Mouse (Mus musculus) heart, adult 10 weeks (tissue): ENCODE measurements around the gene 1700123O20Rik. TPM values are rescaled to one million over a fixed set of nuclear protein-coding genes. Genes with fewer than 3 reads are reported as not detected.

Experiments used
- polyA plus RNA-seq: library from polyadenylated mRNA; stranded (reverse); fragments of 350-450 nt; fragmentation: Illumina TruSeq; extraction: RNeasy Lipid Tissue Mini Kit (QIAGEN cat#74804); gene quantifications from one replicate; pipeline ENCODE4 v1.2.3, GENCODE M21; 2014; ENCODE audit warnings: low read depth, low replicate concordance

Gene 1700123O20Rik
- 15.0 TPM for polyA plus RNA-seq

DNA sequence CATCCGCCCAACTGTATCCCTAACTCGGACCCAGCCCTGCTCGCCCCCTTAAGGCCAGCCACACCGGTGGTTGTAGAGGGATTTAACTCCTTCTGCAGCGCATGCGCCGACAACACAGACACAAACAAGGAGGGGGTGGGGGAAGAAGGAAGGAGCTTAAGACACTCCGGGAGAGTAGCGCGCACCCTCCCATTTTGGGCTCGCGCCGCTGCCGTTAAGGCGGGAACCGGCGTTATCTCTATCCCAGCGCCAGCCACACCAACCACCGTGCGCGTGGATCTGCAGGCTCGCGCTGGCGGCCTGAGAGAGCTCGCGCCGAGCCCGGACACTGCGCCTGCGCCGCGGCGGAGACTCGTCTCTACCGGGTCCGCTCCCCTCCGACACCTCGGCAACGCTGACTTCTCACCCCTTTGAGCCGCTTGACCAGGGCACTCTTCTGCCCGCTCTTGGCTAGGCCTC, at the start of gene 1700123O20Rik:
TSS of gene 1700123O20Rik (plus strand) at position 154 of the 459 bp plus-strand sequence.

DNA sequence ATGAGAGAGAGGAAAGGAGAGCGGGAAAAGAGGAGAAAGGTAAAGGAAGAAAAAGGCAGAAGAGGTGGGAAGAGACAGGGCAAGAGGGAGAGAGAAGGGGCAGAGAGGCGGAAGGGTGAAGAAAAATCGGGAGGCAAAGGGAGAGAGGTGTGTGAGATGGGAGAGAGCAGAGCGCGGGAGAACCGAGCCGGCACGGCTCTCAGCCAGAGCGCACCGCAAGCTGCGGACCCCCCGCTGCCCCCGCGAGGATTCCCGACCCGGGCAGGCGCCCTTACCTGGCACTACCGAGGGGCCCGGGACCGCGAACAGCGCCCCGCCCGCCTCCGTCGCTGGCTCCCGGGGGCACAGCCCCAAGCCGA, 45.1 kb upstream of the 1700123O20Rik start, which contains the start of gene Gm17606:
TSS of gene Gm17606 (plus strand) at position 7 of the 359 bp plus-strand sequence.

DNA sequence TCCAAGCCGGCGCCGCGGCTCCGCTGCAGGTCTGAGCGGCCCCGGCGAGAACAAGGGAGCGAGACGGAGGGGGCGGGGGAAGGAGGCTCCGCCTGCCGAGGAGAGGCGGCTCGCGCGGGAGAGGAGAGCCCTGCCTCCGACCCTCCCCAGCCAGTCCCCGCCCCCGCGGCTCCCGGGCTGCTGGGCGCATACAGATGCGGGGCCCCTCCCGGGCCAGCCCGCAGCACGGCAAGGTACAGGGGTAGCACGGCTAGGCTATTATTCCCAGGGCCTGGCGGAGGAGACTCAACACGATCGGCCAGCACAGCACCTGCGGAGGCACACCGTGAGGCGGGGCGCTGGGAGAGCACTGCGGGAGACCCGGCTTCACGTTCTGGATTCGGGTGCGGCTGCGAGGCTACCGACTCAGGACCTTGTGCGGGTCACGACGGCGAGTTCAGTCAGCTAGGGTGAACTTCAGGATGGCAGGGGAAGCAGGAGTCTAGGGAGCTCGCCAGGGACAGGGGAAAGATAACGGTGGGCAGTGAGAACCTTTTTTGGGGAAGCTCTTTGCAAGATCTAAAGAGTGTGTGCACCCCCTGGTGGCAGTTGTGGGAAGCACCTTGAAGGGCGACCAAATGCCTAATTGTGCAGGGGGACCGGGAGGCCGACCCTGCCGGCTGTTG, 44.6 kb upstream of the 1700123O20Rik start, which contains the start of gene Cdh24:
TSS of gene Cdh24 (minus strand) at position 60 of the 665 bp plus-strand sequence.

DNA sequence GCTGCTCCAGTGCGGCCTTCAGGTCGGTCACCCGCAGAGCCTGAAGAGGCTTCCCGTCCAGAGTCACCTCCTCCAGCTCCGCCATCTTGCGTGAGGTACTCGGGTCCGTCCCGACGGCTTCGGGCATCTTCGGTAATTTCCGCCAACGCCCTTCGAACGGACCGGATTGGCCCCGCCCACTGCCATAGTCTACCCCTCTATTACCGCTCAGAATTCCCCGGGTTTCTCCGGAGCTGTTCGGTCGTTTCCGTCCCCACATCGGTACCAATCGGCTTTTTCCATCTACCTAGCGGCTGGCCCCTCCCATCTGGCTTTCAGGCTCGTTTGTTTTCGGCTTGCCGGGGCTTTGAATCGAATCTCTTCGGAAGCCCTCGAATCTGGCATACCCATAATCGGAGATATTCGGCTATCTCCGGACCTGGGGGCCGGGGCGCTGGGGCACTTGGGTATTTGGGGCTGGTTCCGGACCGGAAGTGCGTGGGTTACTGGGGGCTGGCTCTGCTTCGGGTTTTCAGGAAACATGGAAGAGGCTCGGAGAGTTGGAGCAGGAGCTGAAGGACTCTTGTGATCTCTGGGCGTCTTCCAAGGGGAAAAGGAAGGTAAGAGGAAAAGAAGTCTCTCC, 617 bp downstream of the 1700123O20Rik start, which contains the start of gene Acin1:
TSS of gene Acin1 (minus strand) at position 410 of the 622 bp plus-strand sequence.

DNA sequence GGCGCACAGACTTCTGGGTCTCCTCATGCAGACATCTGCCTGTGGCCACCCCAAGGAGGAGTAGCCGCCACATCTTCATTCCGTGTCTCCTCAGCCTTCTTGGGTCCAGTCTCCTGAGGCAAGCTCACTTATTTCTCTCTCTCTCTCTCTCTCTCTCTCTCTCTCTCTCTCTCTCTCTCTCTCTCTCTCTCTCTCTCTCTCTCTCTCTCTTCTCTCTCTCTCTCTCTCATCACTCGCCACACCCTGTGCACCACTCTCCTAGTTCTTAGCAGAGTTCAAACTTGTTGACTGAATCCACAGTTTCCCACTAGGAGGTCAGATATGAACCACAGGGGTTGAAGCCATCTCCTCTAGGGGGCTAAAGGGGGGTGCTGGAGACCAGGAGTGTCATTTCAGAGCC, 12.7 kb downstream of the 1700123O20Rik start, which contains the start of gene Gm29776:
TSS of gene Gm29776 (minus strand) at position 101 of the 400 bp plus-strand sequence.

DNA sequence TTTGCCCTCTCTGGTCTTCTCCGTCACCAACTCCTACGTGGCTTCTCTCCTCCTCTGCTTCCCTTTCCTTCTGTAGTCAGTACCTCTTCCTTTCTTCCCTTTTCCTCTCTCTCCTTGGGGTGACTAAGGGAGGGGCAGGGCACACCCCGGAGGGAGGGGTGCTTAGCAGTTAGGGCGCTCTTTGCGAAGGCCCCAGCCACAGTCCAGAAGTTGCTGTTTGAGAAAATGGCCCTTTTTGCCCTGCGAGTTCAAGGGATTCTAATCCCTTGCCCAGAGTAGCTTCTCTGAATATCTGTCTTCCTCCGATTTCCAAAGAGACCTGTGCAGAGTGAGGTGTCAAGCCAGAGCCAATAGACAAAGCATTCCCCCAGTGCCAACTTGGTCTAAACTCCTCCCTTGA, 26.1 kb downstream of the 1700123O20Rik start, which contains the start of gene Cebpe:
TSS of gene Cebpe (minus strand) at position 101 of the 400 bp plus-strand sequence.

Other genes with a start within 250 kb of the 1700123O20Rik start
- gene Lrp10, start 222.1 kb upstream of the 1700123O20Rik start, polyA plus RNA-seq, result 37.3 TPM
- gene Rem2, start 210.1 kb upstream of the 1700123O20Rik start, polyA plus RNA-seq, result not detected
- 33.3 TPM for gene Prmt5, start 168.7 kb upstream of the 1700123O20Rik start, polyA plus RNA-seq
- gene Haus4, start 131.6 kb upstream of the 1700123O20Rik start, polyA plus RNA-seq, result 4.4 TPM
- gene Ajuba, start 108.7 kb upstream of the 1700123O20Rik start, polyA plus RNA-seq, result 6.6 TPM
- 4.7 TPM for gene 4931414P19Rik, start 80.2 kb upstream of the 1700123O20Rik start, polyA plus RNA-seq
- 173 TPM for gene Psmb5, start 68.2 kb upstream of the 1700123O20Rik start, polyA plus RNA-seq
- not detected for gene Psmb11, start 64.8 kb upstream of the 1700123O20Rik start, polyA plus RNA-seq
- gene Gm17606, start 45.3 kb upstream of the 1700123O20Rik start, polyA plus RNA-seq, result not detected
- 0.58 TPM for gene Cdh24, start 44.9 kb upstream of the 1700123O20Rik start, polyA plus RNA-seq
- 103 TPM for gene Acin1, start 715 bp downstream of the 1700123O20Rik start, polyA plus RNA-seq
- not detected for gene Gm29776, start 12.6 kb downstream of the 1700123O20Rik start, polyA plus RNA-seq
- gene Cebpe, start 26.0 kb downstream of the 1700123O20Rik start, polyA plus RNA-seq, result not detected
- gene Slc7a8, start 95.7 kb downstream of the 1700123O20Rik start, polyA plus RNA-seq, result 2.3 TPM
- not detected for gene Rnf212b, start 127.9 kb downstream of the 1700123O20Rik start, polyA plus RNA-seq
- gene Homez, start 184.7 kb downstream of the 1700123O20Rik start, polyA plus RNA-seq, result 4.2 TPM
- gene Ppp1r3e, start 191.3 kb downstream of the 1700123O20Rik start, polyA plus RNA-seq, result 6.7 TPM
- gene Bcl2l2, start 197.2 kb downstream of the 1700123O20Rik start, polyA plus RNA-seq, result 44.0 TPM
- not detected for gene Gm20521, start 197.2 kb downstream of the 1700123O20Rik start, polyA plus RNA-seq
- gene Pabpn1, start 206.3 kb downstream of the 1700123O20Rik start, polyA plus RNA-seq, result 80.5 TPM
- gene Slc22a17, start 226.9 kb downstream of the 1700123O20Rik start, polyA plus RNA-seq, result 7.5 TPM
- gene Efs, start 239.9 kb downstream of the 1700123O20Rik start, polyA plus RNA-seq, result 2.7 TPM
- gene Il25, start 246.5 kb downstream of the 1700123O20Rik start, polyA plus RNA-seq, result not detected